Mouse (Mus musculus) myocyte (in vitro differentiated cells): ENCODE measurements around the gene Gm1673.

ENCODE experiments used
- MAX ChIP-seq: IDR thresholded peaks from one replicate; pipeline ENCODE4 v1.6.1; 2011; ENCODE audit warnings: low read depth, mild to moderate bottlenecking, control low read depth
- MYOG ChIP-seq, 3 experiments: IDR thresholded peaks; one replicate each; pipeline ENCODE4 v1.6.1; 2011; ENCODE audit warnings: control low read depth in 2 of 3, low read depth in 2 of 3, mild to moderate bottlenecking in 2 of 3; ENCODE audit not compliant: insufficient read length in 2 of 3, control insufficient read depth in 1 of 3, insufficient read depth in 1 of 3
- POLR2A ChIP-seq: IDR thresholded peaks from one replicate; pipeline ENCODE4 v1.6.1; 2011; ENCODE audit warnings: low read depth, mild to moderate bottlenecking, control low read depth, moderate library complexity; ENCODE audit not compliant: insufficient read length
- POLR2AphosphoS2 ChIP-seq: IDR thresholded peaks from one replicate; pipeline ENCODE4 v1.6.1; 2011; ENCODE audit warnings: low read depth, control low read depth; ENCODE audit not compliant: insufficient read length
- REST ChIP-seq: IDR thresholded peaks from one replicate; pipeline ENCODE4 v1.6.1; 2011; ENCODE audit warnings: mild to moderate bottlenecking, control low read depth, moderate library complexity; ENCODE audit not compliant: insufficient read depth, insufficient read length
- SRF ChIP-seq: IDR thresholded peaks from one replicate; pipeline ENCODE4 v1.6.1; 2011; ENCODE audit warnings: low read depth; ENCODE audit not compliant: control insufficient read depth, insufficient read length
- TCF12 ChIP-seq: IDR thresholded peaks from one replicate; pipeline ENCODE4 v1.6.1; 2011; ENCODE audit warnings: mild to moderate bottlenecking, control low read depth; ENCODE audit not compliant: poor library complexity, insufficient read depth, severe bottlenecking
- USF1 ChIP-seq: IDR thresholded peaks from one replicate; pipeline ENCODE4 v1.6.1; 2011; ENCODE audit warnings: low read depth, mild to moderate bottlenecking, control low read depth, moderate library complexity

DNA sequence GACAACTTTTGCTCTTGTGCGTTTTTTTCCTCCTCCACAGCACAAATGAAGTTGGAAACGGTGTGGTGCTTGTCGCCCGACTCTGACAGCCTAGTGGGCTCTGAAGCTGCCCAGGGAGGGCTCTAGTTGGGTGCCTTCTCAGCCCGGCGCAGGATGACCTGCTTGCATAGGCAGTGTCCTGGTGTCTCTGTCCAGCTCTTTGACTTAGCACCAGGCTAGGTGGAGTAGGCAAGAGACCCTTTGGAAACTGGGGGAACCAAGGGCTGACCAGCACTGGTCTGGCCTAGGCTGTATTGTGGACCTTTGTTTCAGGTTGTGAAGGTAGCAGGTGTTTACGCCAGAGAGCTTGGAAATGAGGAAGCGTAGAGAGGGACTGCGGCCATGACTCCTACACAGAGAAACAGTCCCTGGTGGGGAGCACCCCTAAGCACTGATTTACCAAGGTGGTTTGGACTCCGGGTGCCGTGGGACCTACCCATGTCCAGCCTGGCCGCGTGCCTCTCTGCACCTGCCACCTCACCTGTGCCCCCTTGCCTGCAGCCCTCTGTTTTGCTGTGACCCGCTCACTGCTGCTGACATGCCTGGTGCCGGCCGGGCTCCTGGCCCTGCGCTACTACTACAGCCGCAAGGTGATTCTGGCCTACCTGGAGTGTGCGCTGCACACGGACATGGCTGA is 14.7 kb downstream of the Gm1673 start:
- TF ChIP-seq POLR2AphosphoS2, result no peak
- no peak for TF ChIP-seq REST
- TF ChIP-seq MAX, result no peak
- TF ChIP-seq MYOG (IDR thresholded peaks at IDR 0.05; ENCODE audit: control insufficient read depth in 1 of 3, insufficient read depth in 1 of 3, insufficient read length in 2 of 3, low read depth in 2 of 3), result no peak
- TF ChIP-seq POLR2A, result no peak
- no peak for TF ChIP-seq TCF12
- no peak for TF ChIP-seq USF1
- TF ChIP-seq SRF, result no peak
